Mouse (Mus musculus) MEL (cell line): ENCODE measurements around the gene Bfsp2. TPM values are rescaled to one million over a fixed set of nuclear protein-coding genes. Genes with fewer than 3 reads are reported as not detected.

Experiments used
- DNase-seq: peaks from one replicate; pipeline ENCODE4 v3.0.0; 2011; ENCODE audit warnings: low read depth, low spot score
- H3K27ac ChIP-seq: 2 replicates; pipeline ENCODE4 v1.5.1; 2012; ENCODE audit warnings: low read depth, mild to moderate bottlenecking, control low read depth, low read length, moderate library complexity; ENCODE audit not compliant: control insufficient read depth
- H3K27me3 ChIP-seq, 2 experiments: fragments of 150-350 bp in 1 of 2; sonication (generic) in 1 of 2; 2 replicates each; pipeline ENCODE4 v1.6.1; 2012; ENCODE audit warnings: low read length in 2 of 2, mild to moderate bottlenecking in 2 of 2, improper control_type of control experiment in 1 of 2, moderate library complexity in 1 of 2; ENCODE audit not compliant: insufficient read depth in 2 of 2, control insufficient read depth in 1 of 2
- H3K36me3 ChIP-seq, 2 experiments: 2 replicates each; pipeline ENCODE4 v1.6.1; 2012 to 2014; ENCODE audit warnings: low read length in 2 of 2, improper control_type of control experiment in 1 of 2, inconsistent platforms in 1 of 2, mild to moderate bottlenecking in 1 of 2; ENCODE audit not compliant: insufficient read depth in 2 of 2, control insufficient read depth in 1 of 2
- H3K4me1 ChIP-seq, 2 experiments: fragments of 150-350 bp in 1 of 2; sonication (generic) in 1 of 2; 2 replicates each; pipeline ENCODE4 v1.6.1; 2012; ENCODE audit warnings: low read length in 2 of 2, improper control_type of control experiment in 1 of 2, mild to moderate bottlenecking in 1 of 2; ENCODE audit not compliant: insufficient read depth in 2 of 2, control insufficient read depth in 1 of 2
- H3K4me3 ChIP-seq, 2 experiments: fragments of 150-350 bp in 1 of 2; sonication (generic) in 1 of 2; 2 replicates each; pipeline ENCODE4 v1.5.1; 2012; ENCODE audit warnings: low read depth in 2 of 2, low read length in 2 of 2, mild to moderate bottlenecking in 2 of 2, moderate library complexity in 2 of 2, control low read depth in 1 of 2, improper control_type of control experiment in 1 of 2; ENCODE audit not compliant: control insufficient read depth in 1 of 2, insufficient read depth in 1 of 2
- H3K79me2 ChIP-seq: 2 replicates; pipeline ENCODE4 v1.6.1; 2012; ENCODE audit warnings: mild to moderate bottlenecking, low read length, moderate library complexity; ENCODE audit not compliant: control insufficient read depth, poor library complexity, insufficient read depth
- H3K9ac ChIP-seq: 2 replicates; pipeline ENCODE4 v1.6.1; 2012; ENCODE audit warnings: low read depth, mild to moderate bottlenecking, control low read depth, low read length, moderate library complexity; ENCODE audit not compliant: control insufficient read depth, poor library complexity, severe bottlenecking
- H3K9me3 ChIP-seq: fragments of 150-350 bp; sonication (generic); replicated peaks from 2 replicates; pipeline ENCODE4 v1.6.1; 2012; ENCODE audit warnings: mild to moderate bottlenecking, low read length, improper control_type of control experiment, moderate library complexity; ENCODE audit not compliant: insufficient read depth
- CTCF ChIP-seq, 3 experiments: IDR thresholded peaks in 2 of 3; conservative IDR thresholded peaks in 1 of 3; 2 replicates each; pipeline ENCODE4 v1.5.1; 2011 to 2012; ENCODE audit warnings: low read length in 3 of 3, low read depth in 2 of 3, mild to moderate bottlenecking in 2 of 3, improper control_type of control experiment in 1 of 3, inconsistent platforms in 1 of 3, mixed read lengths in 1 of 3, moderate library complexity in 1 of 3; ENCODE audit not compliant: control insufficient read depth in 1 of 3, insufficient read depth in 1 of 3, poor library complexity in 1 of 3, severe bottlenecking in 1 of 3
- E2F4 ChIP-seq: IDR thresholded peaks from 2 replicates; pipeline ENCODE4 v1.6.1; 2011; ENCODE audit warnings: low read depth, low read length, improper control_type of control experiment, borderline replicate concordance
- ELF1 ChIP-seq: IDR thresholded peaks from 2 replicates; pipeline ENCODE4 v1.6.1; 2014; ENCODE audit warnings: low read depth, mild to moderate bottlenecking, inconsistent platforms, low read length, improper control_type of control experiment, moderate library complexity
- ETS1 ChIP-seq: IDR thresholded peaks from 2 replicates; pipeline ENCODE4 v1.6.1; 2012; ENCODE audit warnings: low read depth, mild to moderate bottlenecking, inconsistent platforms, low read length, improper control_type of control experiment, moderate library complexity
- GABPA ChIP-seq: IDR thresholded peaks from 2 replicates; pipeline ENCODE4 v1.6.1; 2012; ENCODE audit warnings: low read depth, mild to moderate bottlenecking, inconsistent platforms, low read length, improper control_type of control experiment, moderate library complexity
- HCFC1 ChIP-seq: IDR thresholded peaks from 2 replicates; pipeline ENCODE4 v1.6.1; 2012; ENCODE audit warnings: low read depth, mild to moderate bottlenecking, inconsistent platforms, low read length, improper control_type of control experiment, moderate library complexity
- MAX ChIP-seq: IDR thresholded peaks from 2 replicates; pipeline ENCODE4 v1.6.1; 2011; ENCODE audit warnings: low read length, improper control_type of control experiment
- NELFE ChIP-seq: IDR thresholded peaks from 2 replicates; pipeline ENCODE4 v1.6.1; 2011; ENCODE audit warnings: low read depth, low read length, improper control_type of control experiment
- POLR2A ChIP-seq, 2 experiments: IDR thresholded peaks; 2 replicates each; pipeline ENCODE4 v1.6.1; 2011 to 2012; ENCODE audit warnings: low read length in 2 of 2, mild to moderate bottlenecking in 2 of 2, control low read depth in 1 of 2, improper control_type of control experiment in 1 of 2, low read depth in 1 of 2, moderate library complexity in 1 of 2; ENCODE audit not compliant: control insufficient read depth in 1 of 2, insufficient read depth in 1 of 2, poor library complexity in 1 of 2
- POLR2AphosphoS2 ChIP-seq: IDR thresholded peaks from 2 replicates; pipeline ENCODE4 v1.6.1; 2011; ENCODE audit warnings: low read length, improper control_type of control experiment
- SIN3A ChIP-seq: IDR thresholded peaks from 2 replicates; pipeline ENCODE4 v1.6.1; 2012; ENCODE audit warnings: low read length, improper control_type of control experiment, inconsistent platforms
- TBP ChIP-seq: IDR thresholded peaks from 2 replicates; pipeline ENCODE4 v1.8.0; 2011; ENCODE audit warnings: low read depth, low read length, improper control_type of control experiment
- UBTF ChIP-seq: IDR thresholded peaks from 2 replicates; pipeline ENCODE4 v1.6.1; 2012; ENCODE audit warnings: low read depth, mild to moderate bottlenecking, inconsistent platforms, low read length, improper control_type of control experiment, moderate library complexity, borderline replicate concordance; ENCODE audit not compliant: insufficient read depth
- polyA plus RNA-seq, 2 experiments: library from polyadenylated mRNA; stranded (reverse) in 1 of 2; unstranded in 1 of 2; fragments of >175 nt in 1 of 2; fragments of >200 nt in 1 of 2; gene quantifications; 2 replicates each; pipeline versions ENCODE4 v1.2.1 to v1.2.4; 2012; ENCODE audit warnings: low replicate concordance in 2 of 2, low read depth in 1 of 2; ENCODE audit not compliant: insufficient read length in 2 of 2, insufficient read depth in 1 of 2, missing spikeins in 1 of 2
- total RNA-seq: library from RNA; depleted of rRNA; stranded (reverse); fragments of 300-350 nt; gene quantifications from 2 replicates; pipeline ENCODE4 v1.2.3, GENCODE M21; 2012

The Bfsp2 gene
- total and polyA plus RNA-seq, 3 experiments, result 0.27 to 2.4 TPM; not detected in 1

GRCm38 (mm10) chr9:103473915-103474688, 6.1 kb downstream of the Bfsp2 start:
- no peaks in the 10 kb centered on the region for H3K4me1 ChIP-seq
- TF ChIP-seq CTCF (IDR thresholded peaks at IDR 0.05 in 2 of 3, conservative IDR thresholded peaks at IDR 0.05 in 1 of 3; ENCODE audit: control insufficient read depth in 1 of 3, insufficient read depth in 1 of 3, low read depth in 2 of 3, low read length in 3 of 3, poor library complexity in 1 of 3, severe bottlenecking in 1 of 3) (no peak), ETS1 (no peak), E2F4 (no peak), GABPA (no peak), POLR2A (IDR thresholded peaks at IDR 0.05; ENCODE audit: control insufficient read depth in 1 of 2, insufficient read depth in 1 of 2, low read depth in 1 of 2, low read length in 2 of 2, poor library complexity in 1 of 2) (no peak), UBTF (no peak), NELFE (no peak), TBP (no peak), MAX (no peak), HCFC1 (no peak), POLR2AphosphoS2 (no peak)
- no peak overlapping the region for H3K4me3 ChIP-seq
- no peak overlapping the region for H3K9ac ChIP-seq
- H3K27ac ChIP-seq, result no peak overlapping the region
- no peaks in the 10 kb centered on the region for H3K79me2 ChIP-seq
- H3K27me3 ChIP-seq, result no peaks in the 10 kb centered on the region
- H3K36me3 ChIP-seq, result no peaks in the 10 kb centered on the region
- no peaks in the 10 kb centered on the region for H3K9me3 ChIP-seq
- no peak for DNase-seq

- Histone ChIP-seq H3K9ac (no peak overlapping the region), H3K9me3 (no peaks in the 10 kb centered on the region), H3K4me1 (no peaks in the 10 kb centered on the region)
- DNase-seq, result no peak
- no peak for TF ChIP-seq SIN3A
- TF ChIP-seq, all 39 proteins: peak for 0
- Histone ChIP-seq H3K27me3 (no peaks in the 10 kb centered on the region), H3K4me3 (no peak overlapping the region), H3K27ac (no peak overlapping the region), H3K36me3 (no peaks in the 10 kb centered on the region), H3K79me2 (no peaks in the 10 kb centered on the region)
Observed at GRCm38 (mm10) chr9:103471784-103472183, 8.4 kb downstream of the Bfsp2 start.

- Histone ChIP-seq H3K79me2 (no peaks in the 10 kb centered on the region), H3K4me1 (no peaks in the 10 kb centered on the region), H3K4me3 (no peak overlapping the region)
- 0 out of 6 replicates have a peak, but pooled peaks of 1 of the 3 experiments have one; percentile 10 for TF ChIP-seq CTCF (IDR thresholded peaks at IDR 0.05 in 2 of 3, conservative IDR thresholded peaks at IDR 0.05 in 1 of 3; ENCODE audit: control insufficient read depth in 1 of 3, insufficient read depth in 1 of 3, low read depth in 2 of 3, low read length in 3 of 3, poor library complexity in 1 of 3, severe bottlenecking in 1 of 3)
- TF ChIP-seq ELF1, result no peak
- TF ChIP-seq, all 39 proteins: peak for 1
- DNase-seq, result no peak
- Histone ChIP-seq H3K36me3 (no peaks in the 10 kb centered on the region), H3K27me3 (no peaks in the 10 kb centered on the region), H3K9me3 (no peaks in the 10 kb centered on the region), H3K9ac (no peak overlapping the region), H3K27ac (no peak overlapping the region)
Observed at GRCm38 (mm10) chr9:103469516-103469915, 10.7 kb downstream of the Bfsp2 start.
